Mouse (Mus musculus) brain, embryonic 14.5 days (tissue): ENCODE data around the gene Shtn1. TPM values are rescaled to one million over a fixed set of nuclear protein-coding genes. Genes with fewer than 3 reads are reported as not detected.

Experiments
- DNase-seq: peaks from one replicate; pipeline ENCODE4 v3.0.0-alpha.2; 2011; ENCODE audit warnings: low read depth
- CTCF ChIP-seq: fragments of 200-500 bp; IDR thresholded peaks from 2 replicates; pipeline ENCODE4 v1.5.1; 2012; ENCODE audit warnings: inconsistent platforms, mild to moderate bottlenecking, moderate library complexity, borderline replicate concordance; ENCODE audit not compliant: insufficient read depth, insufficient read length; ENCODE audit errors: extremely low read depth
- POLR2A ChIP-seq: fragments of 200-500 bp; IDR thresholded peaks from 2 replicates; pipeline ENCODE4 v1.6.1; 2012; ENCODE audit warnings: mild to moderate bottlenecking, inconsistent platforms, borderline replicate concordance; ENCODE audit not compliant: poor library complexity, insufficient read depth, insufficient read length, severe bottlenecking; ENCODE audit errors: extremely low read depth
- polyA plus RNA-seq: library from polyadenylated mRNA; depleted of rRNA; stranded (reverse); fragments of >200 nt; gene quantifications from 2 replicates; pipeline ENCODE4 v1.2.3, GENCODE M21; 2012; rRNA removed

The Shtn1 gene
- polyA plus RNA-seq, 1 experiment, result 46.4 TPM

- TF ChIP-seq POLR2A, result no peak
- TF ChIP-seq CTCF, result no peak
- DNase-seq, result peak; percentile 89
These were observed 144.7 kb downstream of the Shtn1 start for GRCm38 (mm10) chr19:58931081-58931800.

Other genes starting within 250 kb of the Shtn1 start
- 1.5 and 1.6 TPM in 2 replicates for gene Eno4, start 132.7 kb downstream of the Shtn1 start, polyA plus RNA-seq
- 46.8 and 64.6 TPM in 2 replicates for gene Hspa12a, start 132.4 kb downstream of the Shtn1 start, polyA plus RNA-seq
- gene Vax1, start 94.0 kb upstream of the Shtn1 start, polyA plus RNA-seq, result 10.5 and 22.5 TPM in 2 replicates
- not detected in 2 replicates for gene Kcnk18, start 143.1 kb upstream of the Shtn1 start, polyA plus RNA-seq
- 26.1 and 37.8 TPM in 2 replicates for gene Slc18a2, start 184.8 kb upstream of the Shtn1 start, polyA plus RNA-seq
- 137 and 205 TPM in 2 replicates for gene Rps12-ps3, start 246.2 kb upstream of the Shtn1 start, polyA plus RNA-seq